Mouse (Mus musculus): Measurements from ENCODE around the gene Cfap61. TPM values are rescaled to one million over a fixed set of nuclear protein-coding genes. Genes with fewer than 3 reads are reported as not detected.

Gene Cfap61
- polyA plus RNA-seq, 1 experiment from 2014 or later: 0.31 TPM

- Histone ChIP-seq H3K4me3 (0 out of 2 replicates have a peak overlapping the region, but pooled peaks have one; percentile 14), H3K4me2 (peak overlapping the region; percentile 43)
- no peak for ATAC-seq (ENCODE audit: insufficient number of reproducible peaks, insufficient read depth, low FRiP score, low TSS enrichment, low read depth)
Measured at GRCm38 (mm10) chr2:146062330-146063092, 127.9 kb downstream of the Cfap61 start.

GRCm38 (mm10) chr2:146063093-146064074 lies 128.8 kb downstream of the Cfap61 start:
- no peak for ATAC-seq (ENCODE audit: insufficient number of reproducible peaks, insufficient read depth, low FRiP score, low TSS enrichment, low read depth)
- 34% methylated on average over 11 of the region's 11 CpGs for WGBS
- no peak overlapping the region for H3K27ac ChIP-seq

More at GRCm38 (mm10) chr2:146062330-146063092, 127.9 kb downstream of the Cfap61 start:
- WGBS: 17% methylated on average over 13 of the region's 13 CpGs
- no peak overlapping the region for H3K27ac ChIP-seq
- H3K4me1 ChIP-seq: peaks cover 26% of the 10 kb centered on the region
- H3K36me3 ChIP-seq: no peaks in the 10 kb centered on the region
- H3K9ac ChIP-seq: no peak overlapping the region
- peaks cover 10% of the 10 kb centered on the region for H3K27me3 ChIP-seq
- no peaks in the 10 kb centered on the region for H3K9me3 ChIP-seq

GRCm38 (mm10) chr2:146067364-146067763 lies 132.8 kb downstream of the Cfap61 start:
- Histone ChIP-seq H3K9me3 (no peaks in the 10 kb centered on the region), H3K27ac (no peak overlapping the region), H3K36me3 (no peaks in the 10 kb centered on the region), H3K27me3 (peaks cover 7% of the 10 kb centered on the region; the same call in 1 of the 2 replicates), H3K4me1 (peaks cover 21% of the 10 kb centered on the region), H3K4me3 (no peak overlapping the region), H3K4me2 (no peak overlapping the region), H3K9ac (no peak overlapping the region)
- ATAC-seq (ENCODE audit: insufficient number of reproducible peaks, insufficient read depth, low FRiP score, low TSS enrichment, low read depth): no peak
- 48% methylated on average over 4 of the region's 4 CpGs for WGBS

More at GRCm38 (mm10) chr2:146063093-146064074, 128.8 kb downstream of the Cfap61 start:
- H3K27me3 ChIP-seq: peaks cover 10% of the 10 kb centered on the region
- H3K4me1 ChIP-seq: peaks cover 26% of the 10 kb centered on the region
- H3K4me3 ChIP-seq: no peak overlapping the region
- peak overlapping the region; percentile 43; the same call in 1 of the 2 replicates for H3K4me2 ChIP-seq
- H3K9ac ChIP-seq: no peak overlapping the region
- H3K36me3 ChIP-seq: no peaks in the 10 kb centered on the region
- H3K9me3 ChIP-seq: no peaks in the 10 kb centered on the region

GRCm38 (mm10) chr2:146073300-146073699 lies 138.7 kb downstream of the Cfap61 start:
- H3K4me1 ChIP-seq: no peaks in the 10 kb centered on the region
- no peak overlapping the region for H3K4me3 ChIP-seq
- no peaks in the 10 kb centered on the region for H3K9me3 ChIP-seq
- no peak overlapping the region for H3K9ac ChIP-seq
- no peak overlapping the region for H3K4me2 ChIP-seq
- ATAC-seq (ENCODE audit: insufficient number of reproducible peaks, insufficient read depth, low FRiP score, low TSS enrichment, low read depth): no peak
- 38% methylated on average over 6 of the region's 6 CpGs for WGBS
- no peak overlapping the region for H3K27ac ChIP-seq
- no peaks in the 10 kb centered on the region for H3K27me3 ChIP-seq
- H3K36me3 ChIP-seq: no peaks in the 10 kb centered on the region

GRCm38 (mm10) chr2:146077117-146077516 lies 142.5 kb downstream of the Cfap61 start:
- H3K9me3 ChIP-seq: no peaks in the 10 kb centered on the region
- no peaks in the 10 kb centered on the region for H3K36me3 ChIP-seq
- ATAC-seq (ENCODE audit: insufficient number of reproducible peaks, insufficient read depth, low FRiP score, low TSS enrichment, low read depth): no peak
- H3K27ac ChIP-seq: no peak overlapping the region
- no peaks in the 10 kb centered on the region for H3K27me3 ChIP-seq
- H3K4me1 ChIP-seq: no peaks in the 10 kb centered on the region
- no peak overlapping the region for H3K4me3 ChIP-seq
- WGBS: 90% methylated on average over 10 of the region's 10 CpGs
- H3K4me2 ChIP-seq: no peak overlapping the region
- H3K9ac ChIP-seq: no peak overlapping the region

- Histone ChIP-seq H3K27ac (no peak overlapping the region), H3K4me2 (no peak overlapping the region), H3K4me3 (no peak overlapping the region), H3K4me1 (no peaks in the 10 kb centered on the region), H3K9me3 (no peaks in the 10 kb centered on the region), H3K27me3 (no peaks in the 10 kb centered on the region), H3K9ac (no peak overlapping the region), H3K36me3 (no peaks in the 10 kb centered on the region)
- no peak for ATAC-seq (ENCODE audit: insufficient number of reproducible peaks, insufficient read depth, low FRiP score, low TSS enrichment, low read depth)
- 94% methylated on average over 4 of the region's 4 CpGs for WGBS
Measured at GRCm38 (mm10) chr2:146080282-146080681, 145.7 kb downstream of the Cfap61 start.

- H3K4me1 ChIP-seq: no peaks in the 10 kb centered on the region
- WGBS: 48% methylated on average over 6 of the region's 6 CpGs
- H3K4me2 ChIP-seq: no peak overlapping the region
- H3K4me3 ChIP-seq: no peak overlapping the region
- H3K27ac ChIP-seq: no peak overlapping the region
- no peak for ATAC-seq (ENCODE audit: insufficient number of reproducible peaks, insufficient read depth, low FRiP score, low TSS enrichment, low read depth)
- H3K36me3 ChIP-seq: no peaks in the 10 kb centered on the region
- no peak overlapping the region for H3K9ac ChIP-seq
- H3K27me3 ChIP-seq: no peaks in the 10 kb centered on the region
- no peaks in the 10 kb centered on the region for H3K9me3 ChIP-seq
Measured at GRCm38 (mm10) chr2:146083326-146083871, 148.8 kb downstream of the Cfap61 start.

- H3K36me3 ChIP-seq: no peaks in the 10 kb centered on the region
- no peak for ATAC-seq (ENCODE audit: insufficient number of reproducible peaks, insufficient read depth, low FRiP score, low TSS enrichment, low read depth)
- H3K27ac ChIP-seq: no peak overlapping the region
- WGBS: 94% methylated on average over 1 of the region's 1 CpGs
- no peak overlapping the region for H3K4me3 ChIP-seq
- H3K9ac ChIP-seq: no peak overlapping the region
- peaks cover 5% of the 10 kb centered on the region; the same call in 1 of the 2 replicates for H3K27me3 ChIP-seq
- no peak overlapping the region for H3K4me2 ChIP-seq
- H3K4me1 ChIP-seq: no peaks in the 10 kb centered on the region
- H3K9me3 ChIP-seq: no peaks in the 10 kb centered on the region
Measured at GRCm38 (mm10) chr2:146087411-146087810, 152.8 kb downstream of the Cfap61 start.

GRCm38 (mm10) chr2:146089157-146089692 lies 154.6 kb downstream of the Cfap61 start:
- Histone ChIP-seq H3K9ac (no peak overlapping the region), H3K4me2 (no peak overlapping the region), H3K36me3 (no peaks in the 10 kb centered on the region), H3K27ac (no peak overlapping the region), H3K9me3 (no peaks in the 10 kb centered on the region), H3K27me3 (peaks cover 5% of the 10 kb centered on the region; the same call in 1 of the 2 replicates), H3K4me1 (no peaks in the 10 kb centered on the region), H3K4me3 (no peak overlapping the region)
- ATAC-seq (ENCODE audit: insufficient number of reproducible peaks, insufficient read depth, low FRiP score, low TSS enrichment, low read depth): no peak
- 57% methylated on average over 6 of the region's 6 CpGs for WGBS

- Histone ChIP-seq H3K4me2 (no peak overlapping the region), H3K36me3 (no peaks in the 10 kb centered on the region), H3K27me3 (peaks cover 3% of the 10 kb centered on the region; the same call in 1 of the 2 replicates), H3K4me1 (no peaks in the 10 kb centered on the region), H3K27ac (no peak overlapping the region), H3K9me3 (0 out of 2 replicates have a peak, but pooled peaks cover 4% of the 10 kb centered on the region), H3K4me3 (no peak overlapping the region), H3K9ac (no peak overlapping the region)
- WGBS: 89% methylated on average over 5 of the region's 5 CpGs
- ATAC-seq (ENCODE audit: insufficient number of reproducible peaks, insufficient read depth, low FRiP score, low TSS enrichment, low read depth): no peak
Measured at GRCm38 (mm10) chr2:146097532-146097931, 162.9 kb downstream of the Cfap61 start.

All from embryonic facial prominence, embryonic 13.5 days (tissue).